Mouse (Mus musculus): ENCODE results near the gene Capns1. TPM values are rescaled to one million over a fixed set of nuclear protein-coding genes. Genes with fewer than 3 reads are reported as not detected.

The Capns1 gene
- polyA plus RNA-seq, 1 experiment = 724 TPM

DNA sequence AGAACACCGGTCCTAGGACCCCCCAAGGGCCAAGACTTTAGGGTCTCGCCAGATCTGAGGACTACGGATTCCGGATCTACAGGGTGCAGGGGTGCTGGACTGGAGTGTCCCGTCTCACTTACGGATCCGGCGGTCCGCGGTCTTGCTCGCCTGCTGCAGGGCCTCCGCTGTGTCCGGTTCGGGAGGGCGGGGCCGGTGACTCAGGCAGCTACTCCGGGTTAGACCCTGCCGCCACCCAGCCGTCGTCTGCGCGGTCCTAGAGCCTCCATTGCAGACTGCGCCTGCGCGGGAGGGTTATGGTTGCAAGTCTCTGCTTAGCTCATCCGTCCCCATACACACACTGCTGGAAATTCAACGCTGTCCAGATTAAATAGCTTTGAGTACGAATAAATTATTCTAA, 3.7 kb downstream of the Capns1 start:
- Histone ChIP-seq H3K27me3 (replicated peaks; ENCODE audit: control insufficient read depth, insufficient read depth, low read length) (no peaks in the 10 kb centered on the region), H3K27ac (ENCODE audit: insufficient read depth, low read depth, low read length) (peak overlapping the region; percentile 95), H3K36me3 (ENCODE audit: control insufficient read depth, insufficient read depth, low read length) (no peaks in the 10 kb centered on the region; the same call in 1 of the 2 replicates), H3K4me1 (ENCODE audit: control insufficient read depth, insufficient read depth, low read length) (peaks cover 2% of the 10 kb centered on the region; the same call in 1 of the 2 replicates), H3K4me3 (ENCODE audit: insufficient read depth, low read depth, low read length) (peak overlapping the region; percentile 90)
- TF ChIP-seq POLR2A (IDR thresholded peaks at IDR 0.05; ENCODE audit: low read depth, low read length) (peak; percentile 68), CTCF (conservative IDR thresholded peaks at IDR 0.05; ENCODE audit: insufficient read depth, insufficient read length, low read depth, low read length) (no peak)
- DNase-seq = peak; percentile 97
- WGBS = under 1% methylated on average over 28 of the region's 28 CpGs

DNA sequence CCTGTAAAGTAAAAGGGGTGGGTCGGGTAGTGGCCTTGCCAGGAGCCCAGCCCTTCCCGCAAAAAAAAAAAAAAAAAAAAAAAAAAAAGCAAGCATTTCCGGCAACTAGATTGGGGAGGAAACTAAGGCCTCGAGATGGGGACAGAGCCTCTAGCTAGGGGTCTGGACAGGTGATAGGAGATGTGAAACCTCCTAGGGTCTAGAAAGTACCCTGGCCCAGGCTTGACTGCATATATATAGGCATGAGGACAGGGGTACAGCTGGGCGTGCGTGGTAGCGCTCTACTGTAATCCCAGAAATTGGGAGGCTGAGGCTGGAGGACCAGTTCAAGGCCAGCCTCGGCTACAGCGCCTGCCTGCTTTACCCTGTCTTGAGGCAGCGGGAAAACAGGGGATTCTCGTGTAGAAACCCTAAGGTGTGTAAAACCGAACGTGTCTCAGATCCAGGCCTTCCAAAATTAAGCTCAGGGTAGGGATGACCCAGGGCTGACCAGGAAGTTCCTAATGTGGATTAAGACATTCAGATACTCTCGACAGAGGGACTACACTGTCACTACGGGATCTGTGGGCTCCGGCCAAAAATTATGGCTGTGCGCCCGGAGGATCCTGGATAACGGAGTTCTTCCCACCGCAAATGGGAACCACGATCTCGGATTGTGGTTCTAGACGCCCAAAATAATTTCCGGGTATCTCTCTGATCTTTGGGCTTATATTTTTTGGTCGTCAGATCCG, 4.3 kb downstream of the Capns1 start:
- DNase-seq = peak; percentile 46
- peaks cover 2% of the 10 kb centered on the region; the same call in 1 of the 2 replicates for H3K4me1 ChIP-seq (ENCODE audit: control insufficient read depth, insufficient read depth, low read length)
- WGBS = under 1% methylated on average over 26 of the region's 26 CpGs
- TF ChIP-seq POLR2A (IDR thresholded peaks at IDR 0.05; ENCODE audit: low read depth, low read length) (no peak), CTCF (conservative IDR thresholded peaks at IDR 0.05; ENCODE audit: insufficient read depth, insufficient read length, low read depth, low read length) (no peak)
- peak overlapping the region; percentile 95 for H3K27ac ChIP-seq (ENCODE audit: insufficient read depth, low read depth, low read length)
- H3K4me3 ChIP-seq (ENCODE audit: insufficient read depth, low read depth, low read length) = peak overlapping the region; percentile 90
- H3K27me3 ChIP-seq (replicated peaks; ENCODE audit: control insufficient read depth, insufficient read depth, low read length) = no peaks in the 10 kb centered on the region
- H3K36me3 ChIP-seq (ENCODE audit: control insufficient read depth, insufficient read depth, low read length) = no peaks in the 10 kb centered on the region; the same call in 1 of the 2 replicates

DNA sequence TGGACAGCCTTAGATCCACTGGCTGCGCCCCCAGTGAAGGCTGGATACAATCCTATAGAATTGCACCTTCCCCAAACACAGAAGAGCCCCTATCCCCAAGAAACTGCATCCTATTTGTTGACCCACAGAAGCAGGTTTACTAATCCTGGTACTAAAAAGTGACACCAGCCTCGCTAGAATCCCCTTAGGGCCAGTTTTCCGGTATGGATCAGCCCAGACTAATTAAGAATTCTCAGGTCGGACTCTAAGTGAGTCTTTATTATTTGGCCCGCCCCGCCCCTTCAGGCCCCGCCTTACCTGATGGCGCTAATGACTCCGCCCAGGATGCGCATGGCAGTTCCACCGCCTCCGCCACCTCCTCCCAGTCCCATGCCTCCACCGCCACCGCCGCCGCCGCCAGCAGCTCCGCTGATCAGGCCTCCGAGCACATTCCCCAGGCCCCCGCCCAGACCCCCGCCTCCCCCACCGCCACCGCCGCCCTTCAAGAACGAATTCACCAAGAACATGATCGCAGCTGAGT, 5.0 kb downstream of the Capns1 start:
- WGBS = 2% methylated on average over 26 of the region's 26 CpGs
- no peaks in the 10 kb centered on the region; the same call in 1 of the 2 replicates for H3K36me3 ChIP-seq (ENCODE audit: control insufficient read depth, insufficient read depth, low read length)
- H3K4me3 ChIP-seq (ENCODE audit: insufficient read depth, low read depth, low read length) = peak overlapping the region; percentile 90
- peak; percentile 92 for DNase-seq
- H3K4me1 ChIP-seq (ENCODE audit: control insufficient read depth, insufficient read depth, low read length) = peaks cover 2% of the 10 kb centered on the region; the same call in 1 of the 2 replicates
- no peak overlapping the region for H3K27ac ChIP-seq (ENCODE audit: insufficient read depth, low read depth, low read length)
- no peaks in the 10 kb centered on the region for H3K27me3 ChIP-seq (replicated peaks; ENCODE audit: control insufficient read depth, insufficient read depth, low read length)
- TF ChIP-seq CTCF (conservative IDR thresholded peaks at IDR 0.05; ENCODE audit: insufficient read depth, insufficient read length, low read depth, low read length) (no peak), POLR2A (IDR thresholded peaks at IDR 0.05; ENCODE audit: low read depth, low read length) (no peak)

DNA sequence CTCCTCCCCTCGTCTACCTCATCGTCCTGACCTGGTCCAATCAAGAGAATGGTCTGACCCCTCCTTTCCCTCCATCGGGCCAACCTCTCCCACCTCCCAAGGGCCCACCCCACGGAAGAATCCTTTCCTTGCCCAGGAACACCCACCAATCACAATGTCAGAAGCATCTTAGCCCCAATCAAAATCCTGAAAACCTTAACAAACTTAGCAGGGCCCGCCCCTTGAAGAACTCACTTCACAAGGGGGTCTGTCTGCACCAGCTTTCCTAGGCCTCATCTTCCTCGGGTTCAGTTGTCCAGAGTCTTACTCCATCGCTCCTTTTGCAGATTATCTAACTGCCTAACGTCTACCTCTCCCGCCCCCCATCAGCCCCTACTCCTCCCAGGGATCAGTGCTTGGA, 5.6 kb downstream of the Capns1 start:
- Histone ChIP-seq H3K36me3 (ENCODE audit: control insufficient read depth, insufficient read depth, low read length) (no peaks in the 10 kb centered on the region; the same call in 1 of the 2 replicates), H3K27me3 (replicated peaks; ENCODE audit: control insufficient read depth, insufficient read depth, low read length) (no peaks in the 10 kb centered on the region), H3K4me3 (ENCODE audit: insufficient read depth, low read depth, low read length) (no peak overlapping the region), H3K27ac (ENCODE audit: insufficient read depth, low read depth, low read length) (no peak overlapping the region), H3K4me1 (ENCODE audit: control insufficient read depth, insufficient read depth, low read length) (peaks cover 2% of the 10 kb centered on the region; the same call in 1 of the 2 replicates)
- 61% methylated on average over 9 of the region's 9 CpGs for WGBS
- DNase-seq = no peak
- TF ChIP-seq CTCF (conservative IDR thresholded peaks at IDR 0.05; ENCODE audit: insufficient read depth, insufficient read length, low read depth, low read length) (no peak), POLR2A (IDR thresholded peaks at IDR 0.05; ENCODE audit: low read depth, low read length) (no peak)

DNA sequence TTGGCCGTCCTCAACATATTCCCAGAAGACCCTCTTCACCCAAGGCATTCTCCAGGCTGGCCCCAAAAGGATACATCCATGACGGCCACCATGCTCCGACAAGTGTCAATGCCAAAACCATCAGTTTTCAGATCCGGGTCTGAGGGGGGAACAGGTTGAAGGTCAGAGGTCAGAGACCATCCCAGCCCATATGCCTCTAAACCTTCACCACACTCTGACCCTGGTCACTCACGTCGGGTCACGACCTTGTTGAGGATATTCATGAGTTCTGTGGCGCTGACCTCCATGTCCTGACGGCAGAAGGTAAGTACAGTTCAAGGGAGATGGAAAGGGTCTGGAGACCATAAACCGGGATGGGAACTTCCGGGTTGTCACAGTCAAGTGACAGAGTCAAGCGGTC, 6.5 kb downstream of the Capns1 start:
- WGBS = 80% methylated on average over 12 of the region's 12 CpGs
- TF ChIP-seq POLR2A (IDR thresholded peaks at IDR 0.05; ENCODE audit: low read depth, low read length) = no peak
- TF ChIP-seq CTCF (conservative IDR thresholded peaks at IDR 0.05; ENCODE audit: insufficient read depth, insufficient read length, low read depth, low read length) = no peak
- Histone ChIP-seq H3K36me3 (ENCODE audit: control insufficient read depth, insufficient read depth, low read length) (no peaks in the 10 kb centered on the region; the same call in 1 of the 2 replicates), H3K4me3 (ENCODE audit: insufficient read depth, low read depth, low read length) (no peak overlapping the region), H3K4me1 (ENCODE audit: control insufficient read depth, insufficient read depth, low read length) (peaks cover 2% of the 10 kb centered on the region; the same call in 1 of the 2 replicates), H3K27me3 (replicated peaks; ENCODE audit: control insufficient read depth, insufficient read depth, low read length) (no peaks in the 10 kb centered on the region), H3K27ac (ENCODE audit: insufficient read depth, low read depth, low read length) (no peak overlapping the region)
- DNase-seq = no peak

DNA sequence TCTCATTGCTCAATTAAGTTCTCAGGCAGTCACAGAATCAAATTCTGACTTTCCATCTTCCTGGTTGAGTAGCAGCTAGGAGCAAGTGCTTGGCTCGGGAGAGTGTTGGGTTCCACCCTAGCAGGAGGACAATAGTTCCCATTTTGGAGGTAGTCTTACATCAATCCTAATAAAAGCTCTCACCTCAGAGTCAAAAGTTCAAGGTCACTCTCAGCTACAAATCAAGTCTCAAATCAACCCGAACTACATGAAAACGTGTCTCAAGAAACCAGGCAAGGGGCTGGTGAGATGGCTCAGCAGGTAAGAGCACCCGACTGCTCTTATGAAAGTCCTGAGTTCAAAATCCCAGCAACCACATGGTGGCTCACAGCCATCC, 9.5 kb downstream of the Capns1 start:
- Histone ChIP-seq H3K36me3 (ENCODE audit: control insufficient read depth, insufficient read depth, low read length) (no peaks in the 10 kb centered on the region; the same call in 1 of the 2 replicates), H3K4me3 (ENCODE audit: insufficient read depth, low read depth, low read length) (no peak overlapping the region), H3K27ac (ENCODE audit: insufficient read depth, low read depth, low read length) (no peak overlapping the region), H3K27me3 (replicated peaks; ENCODE audit: control insufficient read depth, insufficient read depth, low read length) (no peaks in the 10 kb centered on the region), H3K4me1 (ENCODE audit: control insufficient read depth, insufficient read depth, low read length) (peaks cover 7% of the 10 kb centered on the region; the same call in 1 of the 2 replicates)
- no peak for DNase-seq
- no peak for TF ChIP-seq CTCF (conservative IDR thresholded peaks at IDR 0.05; ENCODE audit: insufficient read depth, insufficient read length, low read depth, low read length)
- TF ChIP-seq POLR2A (IDR thresholded peaks at IDR 0.05; ENCODE audit: low read depth, low read length) = no peak
- 62% methylated on average over 4 of the region's 4 CpGs for WGBS

All from kidney, adult 2 months (tissue).